Mouse (Mus musculus) forebrain, embryonic 15.5 days (tissue): ENCODE measurements at regions not wholly inside any gene's neighbourhood (a gene's known extent, or its start where the extent isn't known, plus 50 kb on each side); places are given as distances from the start of the nearest gene placed in this dataset.
A peak's percentile ranks its signal among the peaks of the same experiment; 100 is the strongest.
"Not testable (repeated sequence)": the region's sequence is repeated elsewhere in the genome, so short reads cannot be mapped to it uniquely, and the experiment has no call there.

Source experiments
- ATAC-seq: fragments of 200-750 bp; cut with Nextera tagmentation; replicated peaks from 2 replicates; pipeline ENCODE4 v1.8.0; 2017; ENCODE audit warnings: mild to moderate bottlenecking, moderate TSS enrichment, moderate library complexity
- H3K27ac ChIP-seq: fragments of 300-500 bp; sonication (generic); replicated peaks from 2 replicates; pipeline ENCODE4 v1.5.1; 2015; ENCODE audit warnings: mild to moderate bottlenecking, inconsistent platforms
- H3K27me3 ChIP-seq: fragments of 300-500 bp; sonication (generic); 2 replicates; pipeline ENCODE4 v1.6.1; 2015; ENCODE audit warnings: inconsistent platforms
- H3K36me3 ChIP-seq: fragments of 300-500 bp; sonication (generic); 2 replicates; pipeline ENCODE4 v1.6.1; 2015; ENCODE audit warnings: mild to moderate bottlenecking, inconsistent platforms
- H3K4me1 ChIP-seq: fragments of 300-500 bp; sonication (generic); 2 replicates; pipeline ENCODE4 v1.6.1; 2015; ENCODE audit warnings: inconsistent platforms
- H3K4me2 ChIP-seq: fragments of 300-500 bp; sonication (generic); replicated peaks from 2 replicates; pipeline ENCODE4 v1.6.1; 2015; ENCODE audit warnings: mild to moderate bottlenecking, inconsistent platforms
- H3K4me3 ChIP-seq: fragments of 300-500 bp; sonication (generic); 2 replicates; pipeline ENCODE4 v1.5.1; 2015; ENCODE audit warnings: mild to moderate bottlenecking, inconsistent platforms
- H3K9ac ChIP-seq: fragments of 300-500 bp; sonication (generic); replicated peaks from 2 replicates; pipeline ENCODE4 v1.6.1; 2015; ENCODE audit warnings: mild to moderate bottlenecking, inconsistent platforms
- H3K9me3 ChIP-seq: fragments of 300-500 bp; sonication (generic); 2 replicates; pipeline ENCODE4 v1.6.1; 2016; ENCODE audit warnings: inconsistent platforms
- WGBS: fragments of 180-500 bp; shearing (Covaris S2); methylation state at CpG from one replicate; pipeline ENCODE4 v1.1.7; 2015; ENCODE audit warnings: mixed read lengths; 5-methylcytosine and 5-hydroxymethylcytosine counted together

- Histone ChIP-seq H3K27ac (peak overlapping the region; percentile 56), H3K4me3 (no peak overlapping the region), H3K9me3 (no peaks in the 10 kb centered on the region), H3K4me1 (peaks cover 13% of the 10 kb centered on the region), H3K36me3 (no peaks in the 10 kb centered on the region), H3K27me3 (no peaks in the 10 kb centered on the region), H3K9ac (no peak overlapping the region), H3K4me2 (no peak overlapping the region)
- ATAC-seq: peak; percentile 53
- WGBS: 31% methylated on average over 4 of the region's 4 CpGs
Measured at GRCm38 (mm10) chr6:31011407-31012020, 52.6 kb upstream of the Klf14 start.

GRCm38 (mm10) chr6:31016566-31016965 is 57.7 kb upstream of the Klf14 start:
- Histone ChIP-seq H3K27ac (no peak overlapping the region), H3K4me3 (no peak overlapping the region), H3K9ac (no peak overlapping the region), H3K4me2 (no peak overlapping the region), H3K27me3 (no peaks in the 10 kb centered on the region), H3K36me3 (no peaks in the 10 kb centered on the region), H3K9me3 (no peaks in the 10 kb centered on the region), H3K4me1 (peaks cover 6% of the 10 kb centered on the region)
- ATAC-seq: no peak
- 82% methylated on average over 7 of the region's 7 CpGs for WGBS

- Histone ChIP-seq H3K4me3 (no peak overlapping the region), H3K4me2 (no peak overlapping the region), H3K27ac (no peak overlapping the region), H3K9me3 (no peaks in the 10 kb centered on the region), H3K36me3 (no peaks in the 10 kb centered on the region), H3K9ac (no peak overlapping the region), H3K27me3 (no peaks in the 10 kb centered on the region), H3K4me1 (no peaks in the 10 kb centered on the region)
- ATAC-seq: no peak
- WGBS: 93% methylated on average over 5 of the region's 5 CpGs
Measured at GRCm38 (mm10) chr6:31021776-31022175, 62.9 kb upstream of the Klf14 start.

DNA sequence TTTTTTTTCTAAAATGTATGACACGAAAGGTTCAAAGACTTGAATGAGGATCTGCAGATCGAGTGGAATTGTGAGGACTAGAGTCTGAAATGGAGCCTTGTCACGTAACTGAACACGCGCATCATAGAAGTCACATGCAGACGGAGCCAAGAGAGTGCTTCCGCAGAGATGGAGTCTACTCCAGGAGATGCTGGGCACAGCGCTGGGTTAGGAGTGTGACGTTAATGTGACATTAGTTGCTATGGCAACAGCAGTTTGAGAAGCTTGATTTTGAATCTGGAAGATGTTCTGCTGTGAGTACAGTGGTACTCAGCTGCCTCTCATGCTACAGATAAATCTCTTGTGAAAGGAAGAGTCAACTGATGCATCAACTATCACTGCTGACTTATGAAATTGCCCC is 70.9 kb upstream of the Klf14 start:
- WGBS: 65% methylated on average over 9 of the region's 9 CpGs
- peak; percentile 80 for ATAC-seq
- H3K4me1 ChIP-seq: peaks cover 8% of the 10 kb centered on the region
- H3K27me3 ChIP-seq: no peaks in the 10 kb centered on the region
- H3K4me3 ChIP-seq: no peak overlapping the region
- no peaks in the 10 kb centered on the region for H3K9me3 ChIP-seq
- no peak overlapping the region for H3K4me2 ChIP-seq
- no peaks in the 10 kb centered on the region for H3K36me3 ChIP-seq
- H3K27ac ChIP-seq: peak overlapping the region; percentile 17
- no peak overlapping the region for H3K9ac ChIP-seq

GRCm38 (mm10) chr6:31031022-31031421 is 72.1 kb upstream of the Klf14 start:
- no peak overlapping the region for H3K4me3 ChIP-seq
- no peak for ATAC-seq
- WGBS: 90% methylated on average over 7 of the region's 7 CpGs
- H3K9me3 ChIP-seq: no peaks in the 10 kb centered on the region
- no peak overlapping the region for H3K4me2 ChIP-seq
- peaks cover 8% of the 10 kb centered on the region for H3K4me1 ChIP-seq
- H3K36me3 ChIP-seq: no peaks in the 10 kb centered on the region
- H3K9ac ChIP-seq: no peak overlapping the region
- no peak overlapping the region for H3K27ac ChIP-seq
- no peaks in the 10 kb centered on the region for H3K27me3 ChIP-seq

DNA sequence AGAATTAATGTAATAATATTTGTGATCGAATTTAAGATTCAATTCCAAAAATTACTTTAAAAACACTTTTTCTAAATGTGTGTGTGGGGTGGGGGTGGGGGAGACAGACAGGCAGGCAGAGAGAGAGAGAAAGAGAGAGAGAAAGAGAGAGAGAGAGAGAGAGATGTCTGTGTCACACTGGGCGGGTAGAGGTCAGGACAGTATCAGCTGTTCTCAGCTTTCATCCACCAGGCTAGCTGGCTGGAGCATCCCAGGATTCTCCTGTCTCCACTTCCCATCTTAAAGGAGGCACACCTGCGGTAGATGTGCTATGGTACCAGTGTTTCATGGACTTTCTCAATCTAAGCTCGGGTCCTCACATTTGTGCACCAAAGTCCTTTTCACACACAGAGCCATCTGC is 73.3 kb upstream of the Klf14 start:
- ATAC-seq: no peak
- Histone ChIP-seq H3K27me3 (no peaks in the 10 kb centered on the region), H3K9ac (no peak overlapping the region), H3K4me2 (no peak overlapping the region), H3K27ac (no peak overlapping the region), H3K9me3 (no peaks in the 10 kb centered on the region), H3K4me1 (peaks cover 8% of the 10 kb centered on the region), H3K4me3 (no peak overlapping the region), H3K36me3 (no peaks in the 10 kb centered on the region)
- WGBS: 81% methylated on average over 4 of the region's 4 CpGs

- WGBS: 9% methylated on average over 12 of the region's 12 CpGs
Measured at GRCm38 (mm10) chr6:31032980-31033608, 74.2 kb upstream of the Klf14 start.

DNA sequence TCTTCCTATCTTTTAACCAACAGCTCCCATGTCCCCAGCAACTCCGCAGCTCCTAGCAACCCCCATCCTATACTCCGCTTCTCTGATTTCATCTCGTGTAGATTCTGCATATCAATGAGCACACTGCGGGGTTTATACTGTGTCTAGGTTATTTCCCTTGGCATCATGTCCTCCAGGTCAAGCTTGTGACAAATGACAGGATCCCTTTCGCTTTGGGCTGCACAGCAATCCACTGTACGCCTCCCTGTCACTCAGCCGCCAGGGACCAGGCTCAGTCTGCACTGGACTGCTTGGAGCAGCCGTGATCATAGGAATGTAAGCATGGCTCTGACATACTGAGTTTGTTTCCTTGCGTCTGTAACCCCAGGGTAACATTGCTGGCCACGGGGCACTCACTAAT is 75.9 kb upstream of the Klf14 start:
- peaks cover 14% of the 10 kb centered on the region for H3K4me1 ChIP-seq
- WGBS: 67% methylated on average over 10 of the region's 10 CpGs
- no peaks in the 10 kb centered on the region for H3K27me3 ChIP-seq
- no peak overlapping the region for H3K27ac ChIP-seq
- H3K9me3 ChIP-seq: no peaks in the 10 kb centered on the region
- no peak overlapping the region for H3K4me2 ChIP-seq
- no peaks in the 10 kb centered on the region for H3K36me3 ChIP-seq
- no peak overlapping the region for H3K4me3 ChIP-seq
- no peak overlapping the region for H3K9ac ChIP-seq
- ATAC-seq: no peak

More at GRCm38 (mm10) chr6:31032980-31033608, 74.2 kb upstream of the Klf14 start:
- Histone ChIP-seq H3K27ac (peak overlapping the region; percentile 24; the same call in 1 of the 2 replicates), H3K4me2 (0 out of 2 replicates have a peak overlapping the region, but pooled peaks have one; percentile 19), H3K27me3 (no peaks in the 10 kb centered on the region), H3K4me1 (peaks cover 12% of the 10 kb centered on the region), H3K36me3 (no peaks in the 10 kb centered on the region), H3K4me3 (no peak overlapping the region), H3K9me3 (no peaks in the 10 kb centered on the region), H3K9ac (0 out of 2 replicates have a peak overlapping the region, but pooled peaks have one; percentile 26)
- ATAC-seq: peak; percentile 78

GRCm38 (mm10) chr6:31037801-31038395 is 79.0 kb upstream of the Klf14 start:
- 0 out of 2 replicates have a peak overlapping the region, but pooled peaks have one; percentile 2 for H3K9ac ChIP-seq

GRCm38 (mm10) chr6:31038445-31038844 is 79.6 kb upstream of the Klf14 start:
- not testable (repeated sequence) for H3K9ac ChIP-seq, H3K27me3 ChIP-seq, H3K36me3 ChIP-seq, ATAC-seq, H3K9me3 ChIP-seq, H3K4me1 ChIP-seq, H3K4me3 ChIP-seq
- WGBS: 0% methylated on average over 2 of the region's 2 CpGs
- Histone ChIP-seq H3K4me2 (peak overlapping the region; percentile 26; the same call in 1 of the 2 replicates), H3K27ac (0 out of 2 replicates have a peak overlapping the region, but pooled peaks have one; percentile 40)

More at GRCm38 (mm10) chr6:31037801-31038395, 79.0 kb upstream of the Klf14 start:
- Histone ChIP-seq H3K27me3 (no peaks in the 10 kb centered on the region), H3K4me1 (peaks cover 7% of the 10 kb centered on the region), H3K27ac (peak overlapping the region; percentile 40; the same call in 1 of the 2 replicates), H3K36me3 (no peaks in the 10 kb centered on the region), H3K9me3 (no peaks in the 10 kb centered on the region), H3K4me2 (peak overlapping the region; percentile 26), H3K4me3 (no peak overlapping the region)
- 0 out of 2 replicates have a peak, but pooled peaks have one; percentile 28 for ATAC-seq
- 66% methylated on average over 20 of the region's 20 CpGs for WGBS

- WGBS: 77% methylated on average over 6 of the region's 6 CpGs
- ATAC-seq: no peak
- Histone ChIP-seq H3K4me1 (peaks cover 6% of the 10 kb centered on the region), H3K4me2 (no peak overlapping the region), H3K4me3 (no peak overlapping the region), H3K36me3 (no peaks in the 10 kb centered on the region), H3K9me3 (no peaks in the 10 kb centered on the region), H3K27me3 (no peaks in the 10 kb centered on the region), H3K27ac (no peak overlapping the region), H3K9ac (no peak overlapping the region)
Measured at GRCm38 (mm10) chr6:31039485-31039884, 80.6 kb upstream of the Klf14 start.

DNA sequence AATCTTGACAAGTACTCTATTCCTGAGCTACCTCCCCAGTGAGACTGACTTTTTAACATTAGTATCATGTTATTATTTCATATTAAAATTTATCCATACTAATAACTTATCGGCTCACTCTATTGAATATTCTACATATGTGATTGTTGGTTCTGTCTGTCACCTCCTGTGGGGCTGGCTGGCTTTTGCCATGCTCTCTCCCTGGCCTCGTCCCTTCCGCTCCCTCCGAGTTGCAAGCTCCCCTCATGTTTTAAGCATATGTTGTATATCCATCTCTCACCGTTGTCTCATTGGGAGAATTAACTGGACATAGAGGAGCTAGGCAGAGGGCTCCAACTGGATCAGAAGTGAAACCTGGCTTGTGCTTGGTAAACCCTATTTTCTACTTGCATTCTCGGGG is 81.9 kb upstream of the Klf14 start:
- no peak overlapping the region for H3K4me3 ChIP-seq
- 89% methylated on average over 6 of the region's 6 CpGs for WGBS

More for the DNA sequence above, 81.9 kb upstream of the Klf14 start:
- H3K27ac ChIP-seq: no peak overlapping the region
- H3K4me1 ChIP-seq: peaks cover 6% of the 10 kb centered on the region
- H3K9ac ChIP-seq: no peak overlapping the region
- H3K27me3 ChIP-seq: no peaks in the 10 kb centered on the region
- no peak for ATAC-seq
- H3K36me3 ChIP-seq: no peaks in the 10 kb centered on the region
- no peak overlapping the region for H3K4me2 ChIP-seq
- no peaks in the 10 kb centered on the region for H3K9me3 ChIP-seq
